Mouse (Mus musculus) liver, postnatal 0 days (tissue): ENCODE measurements around the gene Ghrhr. TPM values are rescaled to one million over a fixed set of nuclear protein-coding genes. Genes with fewer than 3 reads are reported as not detected.

ENCODE experiments used
- ATAC-seq: fragments of 200-750 bp; cut with Nextera tagmentation; 2 replicates; pipeline ENCODE4 v1.8.0; 2017; ENCODE audit warnings: mild to moderate bottlenecking, moderate library complexity
- DNase-seq: peaks from one replicate; pipeline ENCODE4 v3.0.0-alpha.2; 2016
- H3K27ac ChIP-seq: fragments of 300-500 bp; sonication (generic); 2 replicates; pipeline ENCODE4 v1.5.1; 2014; ENCODE audit warnings: antibody characterized with exemption, moderate library complexity, mild to moderate bottlenecking, low read depth
- H3K27me3 ChIP-seq: fragments of 300-500 bp; sonication (generic); 2 replicates; pipeline ENCODE4 v1.6.1; 2014; ENCODE audit warnings: low read length, control low read depth, mixed read lengths; ENCODE audit not compliant: insufficient read depth
- H3K36me3 ChIP-seq: fragments of 300-500 bp; sonication (generic); replicated peaks from 2 replicates; pipeline ENCODE4 v1.6.1; 2014; ENCODE audit warnings: mild to moderate bottlenecking, control low read depth, low read length, moderate library complexity, mixed read lengths; ENCODE audit not compliant: insufficient read depth
- H3K4me1 ChIP-seq: fragments of 300-500 bp; sonication (generic); 2 replicates; pipeline ENCODE4 v1.6.1; 2014; ENCODE audit warnings: antibody characterized with exemption, mild to moderate bottlenecking, control low read depth; ENCODE audit not compliant: insufficient read depth
- H3K4me2 ChIP-seq: fragments of 300-500 bp; sonication (generic); 2 replicates; pipeline ENCODE4 v1.6.1; 2014; ENCODE audit warnings: low read depth, mild to moderate bottlenecking, low read length, moderate library complexity, mixed read lengths
- H3K4me3 ChIP-seq: fragments of 300-500 bp; sonication (generic); 2 replicates; pipeline ENCODE4 v1.5.1; 2014; ENCODE audit warnings: low read depth, low read length
- H3K9ac ChIP-seq: fragments of 300-500 bp; sonication (generic); replicated peaks from 2 replicates; pipeline ENCODE4 v1.6.1; 2014; ENCODE audit warnings: mild to moderate bottlenecking, moderate library complexity
- H3K9me3 ChIP-seq: fragments of 300-500 bp; sonication (generic); 2 replicates; pipeline ENCODE4 v1.6.1; 2016; ENCODE audit warnings: mild to moderate bottlenecking, control low read depth, low read length, mixed read lengths
- CTCF ChIP-seq: sonication (generic); IDR thresholded peaks from 2 replicates; pipeline ENCODE4 v1.5.1; 2016; ENCODE audit warnings: antibody characterized with exemption, low read depth
- EP300 ChIP-seq: IDR thresholded peaks from 2 replicates; pipeline ENCODE4 v1.6.1; 2016; ENCODE audit warnings: antibody characterized with exemption, low read depth, mild to moderate bottlenecking
- WGBS: fragments of 180-500 bp; shearing (Covaris S2); extraction: QIAGEN DNeasy Blood & Tissue Kit; methylation state at CpG from one replicate; pipeline ENCODE4 v1.1.7; 2014; ENCODE audit not compliant: insufficient replicate concordance; 5-methylcytosine and 5-hydroxymethylcytosine counted together
- polyA plus RNA-seq: library from polyadenylated mRNA; unstranded; fragments of >200 nt; fragmentation: Nextera tagmentation; extraction: Ambion mirVana; gene quantifications from 2 replicates; pipeline ENCODE4 v1.2.1, GENCODE M21; 2015

The Ghrhr gene
- polyA plus RNA-seq, 1 experiment from 2014 or later = 0.09 TPM

DNA sequence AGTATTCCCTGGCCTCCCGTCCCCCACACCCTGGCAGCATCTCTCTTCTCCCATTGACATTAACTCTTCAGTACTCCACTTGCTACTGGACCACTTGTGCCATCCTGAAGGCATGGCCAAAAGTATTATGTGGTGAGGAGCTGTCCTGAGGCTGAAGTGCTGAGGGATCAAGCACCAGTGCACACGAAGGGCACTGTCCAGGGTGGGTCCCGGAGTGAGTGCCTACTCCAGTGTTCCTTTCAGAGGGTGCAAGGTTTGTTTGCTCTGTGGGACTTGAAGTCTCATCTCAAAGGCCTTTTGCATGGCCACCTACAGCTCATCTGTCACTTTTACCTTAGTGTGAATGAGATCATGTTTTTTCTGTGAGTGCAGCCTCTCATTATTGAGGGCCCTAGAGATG lies 44.3 kb downstream of the Ghrhr start:
- H3K27ac ChIP-seq = no peak overlapping the region
- no peaks in the 10 kb centered on the region for H3K9me3 ChIP-seq
- H3K36me3 ChIP-seq = no peaks in the 10 kb centered on the region
- no peak overlapping the region for H3K9ac ChIP-seq
- H3K27me3 ChIP-seq = no peaks in the 10 kb centered on the region
- H3K4me3 ChIP-seq = no peak overlapping the region
- DNase-seq = no peak
- no peak overlapping the region for H3K4me2 ChIP-seq
- TF ChIP-seq CTCF = no peak
- ATAC-seq = no peak
- WGBS = 40% methylated on average over 3 of the region's 3 CpGs
- H3K4me1 ChIP-seq = no peaks in the 10 kb centered on the region

DNA sequence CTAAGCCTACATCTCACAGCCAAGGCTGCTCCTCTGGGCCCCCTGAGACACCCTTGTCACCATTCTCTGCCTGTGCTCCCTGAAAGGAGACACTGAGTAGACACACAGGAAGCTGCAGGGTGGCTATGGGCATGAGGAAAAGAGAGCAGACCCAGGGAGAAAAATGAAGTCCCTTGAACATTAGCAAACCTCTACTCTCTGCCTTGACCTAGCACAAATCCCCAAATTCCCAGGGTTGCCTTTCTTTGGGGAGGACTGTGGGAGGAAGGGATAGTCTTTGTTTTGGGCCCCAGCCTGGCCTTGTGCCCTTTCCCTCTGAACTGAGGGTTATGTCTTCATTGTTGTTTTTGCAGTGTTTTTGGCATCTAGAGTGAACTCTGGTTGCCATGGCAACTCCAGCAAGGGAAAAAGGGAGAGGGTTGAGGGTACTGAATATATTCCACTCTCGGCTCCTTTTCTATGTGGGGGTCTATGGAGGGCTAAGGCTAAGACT lies 44.8 kb downstream of the Ghrhr start:
- Histone ChIP-seq H3K27ac (no peak overlapping the region), H3K9ac (no peak overlapping the region), H3K4me2 (no peak overlapping the region), H3K36me3 (no peaks in the 10 kb centered on the region), H3K9me3 (no peaks in the 10 kb centered on the region), H3K27me3 (no peaks in the 10 kb centered on the region), H3K4me3 (no peak overlapping the region), H3K4me1 (no peaks in the 10 kb centered on the region)
- DNase-seq (no peak), ATAC-seq (no peak)
- 33% methylated on average over 1 of the region's 1 CpGs for WGBS
- TF ChIP-seq CTCF (no peak), EP300 (no peak)

- ATAC-seq = no peak
- TF ChIP-seq EP300 = no peak
- TF ChIP-seq CTCF = no peak
These were observed 56.0 kb downstream of the Ghrhr start for GRCm38 (mm10) chr6:55432121-55432520.

DNA sequence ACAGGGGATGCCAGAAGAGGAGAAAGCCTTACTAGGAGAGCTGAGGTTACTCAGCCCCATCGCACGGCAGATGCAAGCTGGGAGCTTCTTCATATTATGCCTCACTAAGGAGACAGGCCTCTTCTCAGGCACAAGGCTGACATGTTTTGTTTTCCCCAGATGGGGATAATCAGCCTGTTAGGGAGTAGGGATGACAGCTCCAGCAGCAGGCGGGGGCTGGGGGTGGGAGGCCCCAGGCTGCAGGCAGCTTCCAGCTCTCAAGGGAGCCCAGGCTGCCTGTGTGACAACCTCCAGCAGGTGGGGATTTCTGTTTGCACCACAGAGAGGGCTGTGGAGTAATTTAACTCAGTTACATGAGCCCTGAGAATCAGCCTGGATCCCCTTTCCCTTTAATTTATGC lies 58.3 kb downstream of the Ghrhr start:
- Histone ChIP-seq H3K9ac (no peak overlapping the region), H3K27me3 (no peaks in the 10 kb centered on the region), H3K4me2 (no peak overlapping the region), H3K4me3 (no peak overlapping the region), H3K4me1 (no peaks in the 10 kb centered on the region), H3K27ac (no peak overlapping the region), H3K36me3 (no peaks in the 10 kb centered on the region), H3K9me3 (no peaks in the 10 kb centered on the region)
- TF ChIP-seq EP300 (no peak), CTCF (no peak)
- DNase-seq (no peak), ATAC-seq (no peak)
- WGBS = 65% methylated on average over 3 of the region's 3 CpGs

More at GRCm38 (mm10) chr6:55432121-55432520, 56.0 kb downstream of the Ghrhr start:
- no peak overlapping the region for H3K4me3 ChIP-seq
- no peak overlapping the region for H3K27ac ChIP-seq
- H3K4me2 ChIP-seq = no peak overlapping the region
- no peaks in the 10 kb centered on the region for H3K36me3 ChIP-seq
- no peak overlapping the region for H3K9ac ChIP-seq
- H3K27me3 ChIP-seq = no peaks in the 10 kb centered on the region
- no peaks in the 10 kb centered on the region for H3K4me1 ChIP-seq
- H3K9me3 ChIP-seq = no peaks in the 10 kb centered on the region
- no peak for DNase-seq

GRCm38 (mm10) chr6:55435266-55436159 lies 59.4 kb downstream of the Ghrhr start:
- 62% methylated on average over 8 of the region's 8 CpGs for WGBS
- ATAC-seq = no peak
- no peak for TF ChIP-seq EP300

DNA sequence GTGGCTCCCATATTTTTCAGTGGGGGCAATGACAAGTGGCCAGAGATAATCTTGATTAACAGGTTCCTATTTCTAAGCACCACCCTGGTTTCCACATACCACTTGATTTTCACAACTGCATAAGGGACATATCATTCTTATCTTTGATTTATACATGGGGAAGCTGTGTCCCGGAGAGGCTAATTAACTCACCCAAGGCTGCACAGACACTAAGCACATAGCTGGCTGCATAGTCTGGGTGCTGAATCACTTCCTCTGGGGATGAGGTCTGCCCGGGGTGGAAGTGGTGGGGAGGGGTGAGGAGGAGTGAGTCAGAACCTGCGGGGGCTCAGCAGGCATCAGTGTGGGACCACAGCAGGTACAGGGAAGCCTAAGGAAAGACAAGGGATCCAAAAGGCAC lies 61.8 kb downstream of the Ghrhr start:
- no peaks in the 10 kb centered on the region for H3K27me3 ChIP-seq
- H3K9me3 ChIP-seq = no peaks in the 10 kb centered on the region
- 18% methylated on average over 3 of the region's 3 CpGs for WGBS
- H3K27ac ChIP-seq = no peak overlapping the region
- H3K4me3 ChIP-seq = no peak overlapping the region
- H3K36me3 ChIP-seq = no peaks in the 10 kb centered on the region
- no peak overlapping the region for H3K4me2 ChIP-seq
- DNase-seq = no peak
- H3K9ac ChIP-seq = no peak overlapping the region
- no peaks in the 10 kb centered on the region for H3K4me1 ChIP-seq
- TF ChIP-seq CTCF (no peak), EP300 (no peak)
- ATAC-seq = no peak

More at GRCm38 (mm10) chr6:55435266-55436159, 59.4 kb downstream of the Ghrhr start:
- no peak for DNase-seq
- Histone ChIP-seq H3K4me1 (no peaks in the 10 kb centered on the region), H3K4me2 (no peak overlapping the region), H3K9me3 (no peaks in the 10 kb centered on the region), H3K27ac (no peak overlapping the region), H3K4me3 (no peak overlapping the region), H3K36me3 (no peaks in the 10 kb centered on the region), H3K27me3 (no peaks in the 10 kb centered on the region), H3K9ac (no peak overlapping the region)

Other genes with a start within 250 kb of the Ghrhr start
- gene Crhr2, start 243.3 kb upstream of the Ghrhr start, polyA plus RNA-seq = not detected in 2 replicates
- 9.8 and 18.7 TPM in 2 replicates for gene Inmt, start 201.3 kb upstream of the Ghrhr start, polyA plus RNA-seq
- gene Mindy4, start 172.9 kb upstream of the Ghrhr start, polyA plus RNA-seq = 1.0 and 1.7 TPM in 2 replicates
- 134 and 135 TPM in 2 replicates for gene Aqp1, start 39.9 kb upstream of the Ghrhr start, polyA plus RNA-seq
- not detected in 2 replicates for gene Adcyap1r1, start 75.7 kb downstream of the Ghrhr start, polyA plus RNA-seq